Mouse (Mus musculus) ZHBTc4 (cell line): ENCODE results near the gene Plk1.
A peak's percentile ranks its signal among the peaks of the same experiment; 100 is the strongest.

ENCODE experiments used
- DNase-seq: peaks from one replicate; pipeline ENCODE4 v3.0.0-alpha.2; 2011; ENCODE audit warnings: low read depth, low spot score

Gene Plk1

GRCm38 (mm10) chr7:122158915-122159902 lies at the start of gene Plk1:
Plk1 (plus strand) TSS chr7:122159439.
- peak; percentile 96 for DNase-seq

- DNase-seq = no peak
These were observed 35.7 kb upstream of the Plk1 start for GRCm38 (mm10) chr7:122123518-122123917.

GRCm38 (mm10) chr7:122125636-122126035 lies 33.6 kb upstream of the Plk1 start:
- peak; percentile 55 for DNase-seq

- DNase-seq = no peak
These were observed 32.3 kb upstream of the Plk1 start for GRCm38 (mm10) chr7:122126946-122127345.

GRCm38 (mm10) chr7:122131834-122132233 lies 27.4 kb upstream of the Plk1 start:
- no peak for DNase-seq

GRCm38 (mm10) chr7:122132497-122133337 lies 26.5 kb upstream of the Plk1 start, which contains the start of the genes Palb2 and Dctn5:
Palb2 (minus strand) TSS chr7:122132985.
Dctn5 (plus strand) TSS chr7:122133041.
- DNase-seq = peak; percentile 99

GRCm38 (mm10) chr7:122133338-122133625 lies 26.0 kb upstream of the Plk1 start:
- no peak for DNase-seq

GRCm38 (mm10) chr7:122135070-122135469 lies 24.2 kb upstream of the Plk1 start:
- peak; percentile 81 for DNase-seq

- no peak for DNase-seq
These were observed 22.2 kb upstream of the Plk1 start for GRCm38 (mm10) chr7:122137071-122137470.

- DNase-seq = no peak
These were observed 21.0 kb upstream of the Plk1 start for GRCm38 (mm10) chr7:122138190-122138589.

GRCm38 (mm10) chr7:122140991-122141390 lies 18.2 kb upstream of the Plk1 start:
- DNase-seq = no peak

- no peak for DNase-seq
These were observed 6.8 kb upstream of the Plk1 start for GRCm38 (mm10) chr7:122152473-122152872.

GRCm38 (mm10) chr7:122158488-122158887 lies 751 bp upstream of the Plk1 start:
- no peak for DNase-seq

- no peak for DNase-seq
These were observed 798 bp downstream of the Plk1 start for GRCm38 (mm10) chr7:122160037-122160436.

GRCm38 (mm10) chr7:122163766-122164165 lies 4.5 kb downstream of the Plk1 start:
- no peak for DNase-seq

- no peak for DNase-seq
These were observed 8.0 kb downstream of the Plk1 start for GRCm38 (mm10) chr7:122167203-122167602.

GRCm38 (mm10) chr7:122170705-122171104 lies 11.5 kb downstream of the Plk1 start:
- no peak for DNase-seq

GRCm38 (mm10) chr7:122171613-122172012 lies 12.4 kb downstream of the Plk1 start:
- DNase-seq = no peak

- DNase-seq = no peak
These were observed 21.5 kb downstream of the Plk1 start for GRCm38 (mm10) chr7:122180720-122181119.

- no peak for DNase-seq
These were observed 25.3 kb downstream of the Plk1 start for GRCm38 (mm10) chr7:122184569-122184968.

GRCm38 (mm10) chr7:122186043-122186442 lies 26.8 kb downstream of the Plk1 start, which contains the start of gene Ern2:
Ern2 (minus strand) TSS chr7:122186207.
- DNase-seq = no peak

- DNase-seq = peak; percentile 83
These were observed 30.2 kb downstream of the Plk1 start for GRCm38 (mm10) chr7:122189484-122189883.
